Mouse (Mus musculus) gastrocnemius, postnatal 25 days (tissue): ENCODE measurements around the gene Omg. TPM values are rescaled to one million over a fixed set of nuclear protein-coding genes. Genes with fewer than 3 reads are reported as not detected.

Source experiments
- DNase-seq: peaks from one replicate; pipeline ENCODE4 v3.0.0; 2022
- total RNA-seq, 2 experiments: library from RNA; stranded (reverse); gene quantifications; 1 replicate in 1 of 2; 2 replicates in 1 of 2; pipeline ENCODE4 v1.2.3; 2021

Gene Omg
- total RNA-seq, 2 experiments from 2014 or later = not detected

- DNase-seq = no peak
These were observed 11.4 kb upstream of the Omg start for GRCm38 (mm10) chr11:79515331-79515730.

GRCm38 (mm10) chr11:79511970-79512369 lies 8.1 kb upstream of the Omg start:
- no peak for DNase-seq

GRCm38 (mm10) chr11:79504506-79504905 lies 622 bp upstream of the Omg start:
- no peak for DNase-seq

- no peak for DNase-seq
These were observed 967 bp downstream of the Omg start for GRCm38 (mm10) chr11:79502917-79503316.

GRCm38 (mm10) chr11:79494976-79495800 lies 8.7 kb downstream of the Omg start:
- no peak for DNase-seq

GRCm38 (mm10) chr11:79484721-79485120 lies 19.2 kb downstream of the Omg start:
- no peak for DNase-seq

GRCm38 (mm10) chr11:79483876-79484528 lies 19.9 kb downstream of the Omg start:
- DNase-seq = no peak

- DNase-seq = no peak
These were observed 20.5 kb downstream of the Omg start for GRCm38 (mm10) chr11:79483392-79483791.

- no peak for DNase-seq
These were observed 35.8 kb downstream of the Omg start for GRCm38 (mm10) chr11:79468097-79468496.

- no peak for DNase-seq
These were observed 43.0 kb downstream of the Omg start for GRCm38 (mm10) chr11:79460756-79461450.

- DNase-seq = no peak
These were observed 44.0 kb downstream of the Omg start for GRCm38 (mm10) chr11:79459846-79460245.

GRCm38 (mm10) chr11:79457928-79458327 lies 46.0 kb downstream of the Omg start:
- no peak for DNase-seq

GRCm38 (mm10) chr11:79452966-79453365 lies 50.9 kb downstream of the Omg start:
- no peak for DNase-seq

Other genes starting within 250 kb of the Omg start
- gene Wsb1, start 249.4 kb downstream of the Omg start, total RNA-seq = 10 to 100 TPM in 1 of 2 experiments, 1 to 10 TPM in 1; 7.5 to 14.0 TPM
- gene Gm9964, start 207.2 kb downstream of the Omg start, total RNA-seq = not detected
- gene Nf1, start 164.4 kb downstream of the Omg start, total RNA-seq = 10 to 100 TPM; 15.8 to 17.4 TPM
- under 1 TPM; 0.21 to 0.31 TPM for gene Evi2b, start 19.7 kb upstream of the Omg start, total RNA-seq
- under 1 TPM in 1 of 2 experiments, not detected in 1; 0.13 TPM for gene Evi2, start 26.5 kb upstream of the Omg start, total RNA-seq
- gene Evi2a, start 26.5 kb upstream of the Omg start, total RNA-seq = 1 to 10 TPM; 3.0 to 3.8 TPM
- 1 to 10 TPM in 1 of 2 experiments, under 1 TPM in 1; 0.99 to 1.8 TPM for gene Rab11fip4, start 87.1 kb upstream of the Omg start, total RNA-seq